Mouse (Mus musculus) heart, embryonic 11.5 days (tissue): ENCODE data around the gene Zfp354b. TPM values are rescaled to one million over a fixed set of nuclear protein-coding genes. Genes with fewer than 3 reads are reported as not detected.

Experiments used
- polyA plus RNA-seq: library from polyadenylated mRNA; unstranded; fragments of >200 nt; fragmentation: Nextera tagmentation; extraction: Ambion mirVana; gene quantifications from 2 replicates; pipeline ENCODE4 v1.2.1, GENCODE M21; 2014

The Zfp354b gene
- polyA plus RNA-seq, 1 experiment from 2014 or later: 0.82 TPM

Other genes with a start within 250 kb of the Zfp354b start
- 16.9 and 20.4 TPM in 2 replicates for gene Zfp354c, start 103.9 kb downstream of the Zfp354b start, polyA plus RNA-seq
- gene Zfp879, start 90.1 kb downstream of the Zfp354b start, polyA plus RNA-seq: 0.50 and 0.63 TPM in 2 replicates
- gene Grm6, start 80.9 kb downstream of the Zfp354b start, polyA plus RNA-seq: 0.04 TPM in 1 of 2 replicates, not detected in the other
- gene Zfp454, start 44.0 kb downstream of the Zfp354b start, polyA plus RNA-seq: 2.8 and 4.6 TPM in 2 replicates
- 9.2 and 11.2 TPM in 2 replicates for gene Zfp2, start 15.5 kb downstream of the Zfp354b start, polyA plus RNA-seq
- not detected in 2 replicates for gene 4933414I15Rik, start 12.1 kb upstream of the Zfp354b start, polyA plus RNA-seq
- gene Prop1, start 22.1 kb upstream of the Zfp354b start, polyA plus RNA-seq: not detected in 2 replicates
- gene Olfr1378, start 34.9 kb upstream of the Zfp354b start, polyA plus RNA-seq: not detected in 2 replicates
- gene Olfr1377, start 50.3 kb upstream of the Zfp354b start, polyA plus RNA-seq: not detected in 2 replicates
- gene Olfr51, start 72.0 kb upstream of the Zfp354b start, polyA plus RNA-seq: not detected in 2 replicates
- not detected in 2 replicates for gene Olfr54, start 82.6 kb upstream of the Zfp354b start, polyA plus RNA-seq
- gene Olfr1375, start 116.5 kb upstream of the Zfp354b start, polyA plus RNA-seq: not detected in 2 replicates
- 6.6 and 8.2 TPM in 2 replicates for gene Zfp354a, start 127.6 kb upstream of the Zfp354b start, polyA plus RNA-seq